Mouse (Mus musculus) thymus, adult 2 months (tissue): ENCODE measurements around the gene Dop1b.

ENCODE experiments used
- CTCF ChIP-seq: fragments of 200-500 bp; IDR thresholded peaks from 2 replicates; pipeline ENCODE4 v1.5.1; 2012; ENCODE audit warnings: mild to moderate bottlenecking, control low read depth, low read length, moderate library complexity, borderline replicate concordance; ENCODE audit not compliant: control insufficient read depth, poor library complexity, insufficient read depth; ENCODE audit errors: extremely low read depth
- POLR2A ChIP-seq: fragments of 200-500 bp; IDR thresholded peaks from 2 replicates; pipeline ENCODE4 v1.6.1; 2012; ENCODE audit warnings: mild to moderate bottlenecking, low read length, control low read depth, moderate library complexity; ENCODE audit not compliant: control insufficient read depth, poor library complexity, insufficient read depth; ENCODE audit errors: extremely low read depth

GRCm38 (mm10) chr16:93691206-93691841 is 20.4 kb upstream of the Dop1b start:
- TF ChIP-seq CTCF (no peak), POLR2A (no peak)
